Mouse (Mus musculus) liver, embryonic 11.5 days (tissue): Measurements from ENCODE around the gene C1qa. TPM values are rescaled to one million over a fixed set of nuclear protein-coding genes. Genes with fewer than 3 reads are reported as not detected.

Source experiments
- ATAC-seq: fragments of 200-750 bp; cut with Nextera tagmentation; replicated peaks from 2 replicates; pipeline ENCODE4 v1.8.0; 2017; ENCODE audit warnings: moderate number of reproducible peaks, mild to moderate bottlenecking, moderate TSS enrichment, moderate library complexity; ENCODE audit not compliant: low FRiP score
- DNase-seq: peaks from one replicate; pipeline ENCODE4 v3.0.0-alpha.2; 2017; ENCODE audit warnings: low spot score
- H3K27ac ChIP-seq: fragments of 300-500 bp; sonication (generic); 2 replicates; pipeline ENCODE4 v1.5.1; 2014; ENCODE audit warnings: mild to moderate bottlenecking, low read depth, low read length, control low read depth
- H3K27me3 ChIP-seq: fragments of 300-500 bp; sonication (generic); replicated peaks from 2 replicates; pipeline ENCODE4 v1.6.1; 2014; ENCODE audit warnings: low read length, mixed read lengths; ENCODE audit not compliant: control insufficient read depth, insufficient read depth
- H3K36me3 ChIP-seq: fragments of 300-500 bp; sonication (generic); 2 replicates; pipeline ENCODE4 v1.6.1; 2014; ENCODE audit warnings: mild to moderate bottlenecking, low read length, moderate library complexity, mixed read lengths; ENCODE audit not compliant: control insufficient read depth, insufficient read depth
- H3K4me1 ChIP-seq: fragments of 300-500 bp; sonication (generic); replicated peaks from 2 replicates; pipeline ENCODE4 v1.6.1; 2014; ENCODE audit warnings: low read length, mixed read lengths; ENCODE audit not compliant: control insufficient read depth, insufficient read depth
- H3K4me2 ChIP-seq: fragments of 300-500 bp; sonication (generic); 2 replicates; pipeline ENCODE4 v1.6.1; 2014; ENCODE audit warnings: mild to moderate bottlenecking, control low read depth, moderate library complexity
- H3K4me3 ChIP-seq: fragments of 300-500 bp; sonication (generic); 2 replicates; pipeline ENCODE4 v1.5.1; 2014; ENCODE audit warnings: low read depth, low read length, control low read depth
- H3K9ac ChIP-seq: fragments of 300-500 bp; sonication (generic); 2 replicates; pipeline ENCODE4 v1.6.1; 2014; ENCODE audit warnings: low read depth, low read length, control low read depth
- H3K9me3 ChIP-seq: fragments of 300-500 bp; sonication (generic); 2 replicates; pipeline ENCODE4 v1.6.1; 2016; ENCODE audit warnings: low read length, inconsistent platforms, mixed read lengths; ENCODE audit not compliant: control insufficient read depth
- WGBS: fragments of 180-500 bp; shearing (Covaris S2); extraction: QIAGEN DNeasy Blood & Tissue Kit; methylation state at CpG from one replicate; pipeline ENCODE4 v1.1.7; 2014; 5-methylcytosine and 5-hydroxymethylcytosine counted together
- polyA plus RNA-seq: library from polyadenylated mRNA; unstranded; fragments of >200 nt; fragmentation: Nextera tagmentation; extraction: Ambion mirVana; gene quantifications from 2 replicates; pipeline ENCODE4 v1.2.1, GENCODE M21; 2014

The C1qa gene
- polyA plus RNA-seq, 1 experiment from 2014 or later: 37.8 TPM

DNA sequence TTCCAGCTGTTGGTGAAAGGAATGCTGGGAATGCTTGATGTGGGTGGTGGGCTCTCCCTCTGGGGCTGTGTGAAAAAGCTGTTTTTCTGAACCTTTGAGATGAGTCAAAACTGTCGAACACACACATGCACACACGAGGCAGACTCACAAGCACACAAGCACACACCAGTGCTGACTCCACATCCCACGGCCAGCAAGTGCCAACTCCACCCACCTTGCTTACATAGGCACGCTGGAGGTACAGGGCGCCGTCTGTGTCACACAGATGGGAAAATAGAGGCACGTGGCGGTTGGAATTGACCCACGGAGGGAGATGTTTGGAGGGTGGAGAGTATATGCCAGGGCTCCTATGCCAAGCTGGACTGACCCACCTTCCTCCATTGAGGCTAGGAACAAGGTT is 13.2 kb upstream of the C1qa start:
- peaks cover 36% of the 10 kb centered on the region for H3K27me3 ChIP-seq
- ATAC-seq: no peak
- no peak overlapping the region for H3K27ac ChIP-seq

DNA sequence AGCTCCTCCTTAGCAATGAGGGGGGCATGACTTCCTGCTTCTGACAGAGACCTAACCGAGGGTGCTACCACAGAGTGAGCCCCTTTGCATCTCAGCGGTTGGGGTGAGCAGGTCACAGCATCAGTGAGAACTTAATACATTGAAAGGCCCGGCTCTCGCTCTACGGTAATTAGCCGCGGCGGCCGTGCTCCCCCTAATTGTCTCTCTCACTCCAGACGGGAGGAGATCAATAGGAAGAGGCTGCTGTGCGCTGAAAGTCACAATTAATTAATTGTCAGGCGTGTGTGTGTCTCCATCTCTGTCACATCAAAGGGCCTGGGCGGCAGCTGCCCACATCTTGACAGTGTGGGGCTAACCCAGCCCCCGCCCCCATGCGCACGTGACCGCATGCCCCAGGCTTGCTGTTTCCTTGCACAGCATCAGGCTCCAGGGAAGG is 12.6 kb upstream of the C1qa start:
- WGBS: 14% methylated on average over 17 of the region's 17 CpGs

More for the DNA sequence above, 13.2 kb upstream of the C1qa start:
- Histone ChIP-seq H3K36me3 (no peaks in the 10 kb centered on the region), H3K9ac (no peak overlapping the region), H3K4me3 (no peak overlapping the region), H3K4me1 (no peaks in the 10 kb centered on the region), H3K9me3 (no peaks in the 10 kb centered on the region), H3K4me2 (no peak overlapping the region)
- no peak for DNase-seq
- 35% methylated on average over 9 of the region's 9 CpGs for WGBS

DNA sequence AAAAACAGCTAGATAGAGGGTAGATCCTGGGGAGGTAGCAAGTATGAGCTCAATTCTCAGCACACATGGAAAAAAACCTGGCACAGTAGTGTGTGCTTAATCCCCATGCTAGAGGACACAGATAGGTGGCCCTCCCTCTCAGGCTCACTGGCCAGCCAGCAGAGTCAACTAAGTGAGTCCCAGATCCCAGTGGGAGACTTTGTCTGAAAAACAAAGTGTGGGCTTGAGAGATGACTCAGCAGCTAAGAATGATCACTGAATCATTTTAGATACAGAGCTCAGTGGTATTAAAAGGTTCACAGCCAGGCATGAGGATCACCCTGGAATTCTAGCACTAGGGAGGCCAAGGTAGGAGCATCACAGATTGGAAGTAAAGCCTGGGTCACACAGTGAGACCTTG is 9.2 kb upstream of the C1qa start:
- Histone ChIP-seq H3K9ac (no peak overlapping the region), H3K9me3 (no peaks in the 10 kb centered on the region), H3K4me3 (no peak overlapping the region), H3K36me3 (no peaks in the 10 kb centered on the region), H3K27ac (no peak overlapping the region), H3K4me2 (no peak overlapping the region), H3K27me3 (peaks cover 62% of the 10 kb centered on the region), H3K4me1 (no peaks in the 10 kb centered on the region)
- ATAC-seq (no peak), DNase-seq (no peak)

More for the DNA sequence above, 12.6 kb upstream of the C1qa start:
- Histone ChIP-seq H3K4me2 (no peak overlapping the region), H3K27ac (no peak overlapping the region), H3K9ac (no peak overlapping the region), H3K4me3 (no peak overlapping the region), H3K4me1 (no peaks in the 10 kb centered on the region), H3K36me3 (no peaks in the 10 kb centered on the region), H3K27me3 (peaks cover 40% of the 10 kb centered on the region), H3K9me3 (no peaks in the 10 kb centered on the region)
- no peak for ATAC-seq
- DNase-seq: no peak

DNA sequence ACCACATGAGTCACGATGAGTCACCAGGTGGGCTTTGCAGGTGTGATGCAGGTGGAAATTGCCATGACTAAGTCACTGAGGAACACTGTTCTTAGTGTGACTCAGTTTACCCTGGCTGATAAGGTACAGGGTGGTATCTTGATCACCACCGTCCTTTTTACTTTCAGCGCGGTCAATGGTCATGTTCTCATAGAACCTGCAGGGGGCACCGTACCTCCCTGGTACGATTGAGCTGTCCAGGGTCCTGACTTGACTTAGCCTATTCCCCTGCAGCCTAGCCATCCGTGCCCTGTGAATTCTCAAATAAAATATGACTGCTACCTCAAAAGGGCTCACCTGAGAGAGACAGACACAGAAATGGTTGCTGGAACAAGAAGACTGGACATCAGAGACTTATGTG is 8.4 kb upstream of the C1qa start:
- no peaks in the 10 kb centered on the region for H3K4me1 ChIP-seq
- peak; percentile 54 for DNase-seq
- no peaks in the 10 kb centered on the region for H3K9me3 ChIP-seq
- ATAC-seq: no peak
- no peak overlapping the region for H3K27ac ChIP-seq
- H3K4me2 ChIP-seq: no peak overlapping the region
- WGBS: 13% methylated on average over 7 of the region's 7 CpGs
- H3K27me3 ChIP-seq: peaks cover 61% of the 10 kb centered on the region
- no peak overlapping the region for H3K4me3 ChIP-seq
- H3K36me3 ChIP-seq: no peaks in the 10 kb centered on the region
- H3K9ac ChIP-seq: no peak overlapping the region

DNA sequence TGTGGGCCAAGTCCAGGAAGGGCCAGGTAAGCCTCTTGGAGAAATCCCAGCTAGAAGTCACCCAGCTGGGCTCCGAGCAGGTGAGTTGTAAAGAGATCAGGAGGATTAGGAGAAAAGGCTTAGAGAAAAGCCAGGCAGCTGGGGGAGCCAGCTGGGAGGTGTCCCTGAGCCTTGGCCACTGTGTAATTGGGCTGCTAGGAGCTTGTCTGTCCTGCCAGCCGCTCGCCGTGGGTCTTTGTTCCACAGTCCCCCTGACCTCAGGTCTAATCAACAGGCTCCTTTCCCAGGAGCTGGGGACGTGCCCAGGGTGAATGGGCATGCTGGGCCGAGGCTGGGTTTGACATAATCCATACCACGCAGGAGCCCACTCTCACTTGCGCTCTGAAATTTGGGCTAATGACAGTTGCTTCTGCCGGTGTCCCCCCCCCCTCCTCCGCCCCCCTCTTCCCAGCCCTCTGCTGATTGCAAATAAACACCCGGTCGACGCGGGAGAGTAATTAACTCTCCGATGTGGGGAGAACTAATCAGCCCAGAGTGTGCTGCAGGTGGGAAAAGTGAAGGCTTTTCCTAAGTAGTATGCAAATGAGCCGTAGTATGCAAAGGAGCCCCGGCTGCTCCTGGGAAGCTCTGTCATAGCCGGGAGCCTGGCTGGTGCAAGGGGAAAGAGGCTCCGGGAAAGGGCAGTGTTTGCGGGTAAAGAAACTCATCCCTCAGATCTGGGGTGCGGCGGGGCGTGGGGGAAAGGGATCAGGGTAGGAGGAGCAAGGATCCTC is 6.3 kb upstream of the C1qa start:
- H3K27ac ChIP-seq: no peak overlapping the region
- H3K27me3 ChIP-seq: peaks cover 44% of the 10 kb centered on the region
- 6% methylated on average over 23 of the region's 23 CpGs for WGBS
- no peaks in the 10 kb centered on the region for H3K36me3 ChIP-seq
- no peak overlapping the region for H3K9ac ChIP-seq
- no peak overlapping the region for H3K4me3 ChIP-seq
- no peaks in the 10 kb centered on the region for H3K4me1 ChIP-seq
- no peak overlapping the region for H3K4me2 ChIP-seq
- no peak for ATAC-seq
- no peaks in the 10 kb centered on the region for H3K9me3 ChIP-seq
- no peak for DNase-seq

DNA sequence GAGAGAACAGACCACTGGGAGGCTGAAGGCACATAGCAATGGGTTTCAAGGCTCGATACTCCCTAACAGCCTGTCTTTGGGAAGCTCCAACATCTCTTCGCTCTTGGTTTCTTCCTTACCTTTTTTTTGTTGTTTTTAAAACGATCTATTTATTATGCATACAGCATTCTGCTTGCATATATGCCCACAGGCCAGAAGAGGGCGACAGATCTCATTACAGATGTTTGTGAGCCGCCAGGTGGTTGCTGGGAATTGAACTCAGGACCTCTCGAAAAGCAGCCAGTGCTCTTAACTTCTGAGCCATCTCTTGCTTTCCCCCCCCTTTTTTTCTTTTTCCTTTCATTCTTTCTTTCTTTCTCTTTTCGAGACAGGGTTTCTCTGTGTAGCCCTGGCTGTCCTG is 551 bp upstream of the C1qa start:
- peaks cover 38% of the 10 kb centered on the region for H3K27me3 ChIP-seq
- WGBS: 54% methylated on average over 7 of the region's 7 CpGs

DNA sequence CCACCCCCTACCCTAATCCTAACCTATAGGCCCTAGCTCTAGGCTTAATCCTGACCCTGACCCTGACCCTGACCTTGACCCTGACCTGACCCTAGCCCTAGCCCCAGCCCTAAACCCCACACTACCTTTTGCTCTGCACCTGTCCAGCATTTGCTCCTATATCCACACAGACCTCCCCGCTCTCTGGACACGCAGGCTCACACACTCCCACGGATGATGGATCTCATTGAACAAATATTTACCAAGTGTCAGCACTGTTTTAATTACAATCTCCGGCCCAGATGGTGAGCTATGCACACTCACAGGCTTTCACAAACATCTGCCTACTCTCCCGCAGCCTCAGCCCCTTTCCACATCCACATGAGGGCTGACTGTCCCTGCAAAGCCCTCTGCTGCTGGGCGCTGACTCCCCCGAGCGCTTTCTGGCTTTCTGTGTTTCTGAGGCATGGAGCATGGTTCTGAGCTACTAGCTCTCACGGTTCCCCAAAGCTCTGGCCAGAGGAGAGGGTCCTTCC is 462 bp downstream of the C1qa start:
- WGBS: 62% methylated on average over 9 of the region's 9 CpGs
- H3K4me3 ChIP-seq: no peak overlapping the region

More for the DNA sequence above, 551 bp upstream of the C1qa start:
- H3K4me1 ChIP-seq: no peaks in the 10 kb centered on the region
- H3K4me3 ChIP-seq: no peak overlapping the region
- H3K36me3 ChIP-seq: no peaks in the 10 kb centered on the region
- ATAC-seq (no peak), DNase-seq (no peak)
- H3K9me3 ChIP-seq: no peaks in the 10 kb centered on the region
- H3K4me2 ChIP-seq: no peak overlapping the region
- H3K27ac ChIP-seq: no peak overlapping the region
- no peak overlapping the region for H3K9ac ChIP-seq

DNA sequence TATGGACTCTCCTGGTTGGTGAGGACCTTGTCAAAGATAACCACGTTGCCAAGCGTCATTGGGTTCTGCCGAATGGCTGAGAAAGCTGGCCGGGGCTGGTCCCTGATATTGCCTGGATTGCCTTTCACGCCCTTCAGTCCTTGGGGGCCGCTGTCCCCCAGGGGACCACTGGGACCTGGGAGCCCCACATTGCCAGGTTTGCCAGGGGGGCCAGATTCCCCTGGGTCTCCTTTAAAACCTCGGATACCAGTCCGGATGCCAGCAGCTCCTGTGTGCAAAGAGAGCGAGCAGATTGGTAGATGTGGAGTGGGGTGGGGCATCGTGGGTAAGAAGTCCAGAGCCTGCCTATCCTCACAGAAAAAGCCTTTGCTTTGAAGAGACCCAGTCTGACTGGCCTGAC is 2.1 kb downstream of the C1qa start:
- 33% methylated on average over 10 of the region's 10 CpGs for WGBS
- no peak for DNase-seq
- Histone ChIP-seq H3K9ac (no peak overlapping the region), H3K9me3 (no peaks in the 10 kb centered on the region), H3K4me1 (no peaks in the 10 kb centered on the region), H3K36me3 (no peaks in the 10 kb centered on the region), H3K27ac (no peak overlapping the region), H3K4me3 (no peak overlapping the region), H3K27me3 (peaks cover 27% of the 10 kb centered on the region), H3K4me2 (no peak overlapping the region)
- ATAC-seq: no peak

More for the DNA sequence above, 462 bp downstream of the C1qa start:
- DNase-seq (no peak), ATAC-seq (no peak)
- Histone ChIP-seq H3K9ac (no peak overlapping the region), H3K9me3 (no peaks in the 10 kb centered on the region), H3K27ac (no peak overlapping the region), H3K27me3 (peaks cover 34% of the 10 kb centered on the region), H3K36me3 (no peaks in the 10 kb centered on the region), H3K4me2 (no peak overlapping the region), H3K4me1 (no peaks in the 10 kb centered on the region)

DNA sequence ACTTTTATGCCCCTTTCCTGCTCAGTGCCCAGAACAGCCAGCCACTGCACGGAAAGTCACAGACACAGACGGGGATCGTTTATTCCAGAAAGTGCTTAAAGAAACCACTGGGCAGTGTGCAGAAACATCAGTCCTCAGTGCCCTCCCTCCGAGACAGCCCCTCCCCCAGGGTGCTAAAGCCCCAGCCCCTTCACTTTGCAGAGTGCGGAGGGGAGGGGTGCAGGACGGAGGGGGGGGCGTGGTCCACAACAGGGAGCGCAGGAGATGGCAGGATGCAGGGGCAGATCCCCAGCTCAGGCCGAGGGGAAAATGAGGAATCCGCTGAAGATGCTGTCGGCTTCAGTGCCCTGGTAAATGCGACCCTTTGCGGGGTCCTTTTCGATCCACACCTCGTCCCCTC is 2.7 kb downstream of the C1qa start:
- Histone ChIP-seq H3K9me3 (no peaks in the 10 kb centered on the region), H3K4me3 (no peak overlapping the region), H3K27ac (no peak overlapping the region), H3K4me1 (no peaks in the 10 kb centered on the region), H3K27me3 (peaks cover 27% of the 10 kb centered on the region), H3K9ac (no peak overlapping the region), H3K4me2 (no peak overlapping the region), H3K36me3 (no peaks in the 10 kb centered on the region)
- ATAC-seq (no peak), DNase-seq (no peak)
- WGBS: 7% methylated on average over 15 of the region's 15 CpGs
